Mouse (Mus musculus): ENCODE measurements around the gene Nrf1. TPM values are rescaled to one million over a fixed set of nuclear protein-coding genes. Genes with fewer than 3 reads are reported as not detected.

The Nrf1 gene
- total RNA-seq, 4 experiments from 2014 or later = 20.6 to 25.5 (median 24.2) TPM

- no peak for DNase-seq (ENCODE audit: low spot score in 2 of 2)
These were observed 95.5 kb downstream of the Nrf1 start for GRCm38 (mm10) chr6:30143263-30143662.

- DNase-seq (ENCODE audit: low spot score in 2 of 2) = no peak
These were observed 99.3 kb downstream of the Nrf1 start for GRCm38 (mm10) chr6:30147058-30147457.

- DNase-seq (ENCODE audit: low spot score in 2 of 2) = no peak
These were observed 100.0 kb downstream of the Nrf1 start for GRCm38 (mm10) chr6:30147753-30148152.

GRCm38 (mm10) chr6:30150471-30150870 lies 102.7 kb downstream of the Nrf1 start:
- DNase-seq (ENCODE audit: low spot score in 2 of 2) = no peak

GRCm38 (mm10) chr6:30152163-30152562 lies 104.4 kb downstream of the Nrf1 start:
- no peak for DNase-seq (ENCODE audit: low spot score in 2 of 2)

- no peak for DNase-seq (ENCODE audit: low spot score in 2 of 2)
These were observed 104.9 kb downstream of the Nrf1 start for GRCm38 (mm10) chr6:30152649-30153048.

- DNase-seq (ENCODE audit: low spot score in 2 of 2) = no peak
These were observed 105.3 kb downstream of the Nrf1 start for GRCm38 (mm10) chr6:30153076-30153475.

- DNase-seq (ENCODE audit: low spot score in 2 of 2) = no peak
These were observed 106.1 kb downstream of the Nrf1 start for GRCm38 (mm10) chr6:30153733-30154415.

GRCm38 (mm10) chr6:30159516-30160045 lies 111.8 kb downstream of the Nrf1 start:
- DNase-seq (ENCODE audit: low spot score in 2 of 2) = no peak

GRCm38 (mm10) chr6:30160408-30160807 lies 112.6 kb downstream of the Nrf1 start:
- DNase-seq (ENCODE audit: low spot score in 2 of 2) = no peak

- DNase-seq (ENCODE audit: low spot score in 2 of 2) = no peak
These were observed 113.8 kb downstream of the Nrf1 start for GRCm38 (mm10) chr6:30161618-30162017.

GRCm38 (mm10) chr6:30162091-30162490 lies 114.3 kb downstream of the Nrf1 start:
- DNase-seq (ENCODE audit: low spot score in 2 of 2) = no peak

GRCm38 (mm10) chr6:30166349-30166748 lies 118.6 kb downstream of the Nrf1 start:
- DNase-seq (ENCODE audit: low spot score in 2 of 2) = no peak

GRCm38 (mm10) chr6:30167192-30167591 lies 119.4 kb downstream of the Nrf1 start:
- DNase-seq (ENCODE audit: low spot score in 2 of 2) = no peak

- DNase-seq (ENCODE audit: low spot score in 2 of 2) = no peak
These were observed 120.5 kb downstream of the Nrf1 start for GRCm38 (mm10) chr6:30168275-30168674.

GRCm38 (mm10) chr6:30169148-30169547 lies 121.4 kb downstream of the Nrf1 start:
- no peak for DNase-seq (ENCODE audit: low spot score in 2 of 2)

- DNase-seq (ENCODE audit: low spot score in 2 of 2) = no peak
These were observed 123.4 kb downstream of the Nrf1 start for GRCm38 (mm10) chr6:30171226-30171625.

- DNase-seq (ENCODE audit: low spot score in 2 of 2) = no peak
These were observed 124.2 kb downstream of the Nrf1 start for GRCm38 (mm10) chr6:30171967-30172366.

GRCm38 (mm10) chr6:30172441-30172819 lies 124.6 kb downstream of the Nrf1 start:
- no peak for DNase-seq (ENCODE audit: low spot score in 2 of 2)

- DNase-seq (ENCODE audit: low spot score in 2 of 2) = no peak
These were observed 125.2 kb downstream of the Nrf1 start for GRCm38 (mm10) chr6:30172820-30173550.

GRCm38 (mm10) chr6:30173551-30174460 lies 126.0 kb downstream of the Nrf1 start:
- DNase-seq (ENCODE audit: low spot score in 2 of 2) = no peak

Data from layer of hippocampus, adult 8-10 months (tissue).